Mouse (Mus musculus) left cerebral cortex, adult 9 months (tissue): ENCODE measurements around the gene Cep350.

ENCODE experiments used
- DNase-seq, 2 experiments: peaks; one replicate each; pipeline ENCODE4 v3.0.0; 2022; ENCODE audit warnings: low spot score in 2 of 2

Cep350 gene

GRCm38 (mm10) chr1:155973068-155973718, at the start of gene Cep350:
Gene Cep350, minus strand, starts transcription at chr1:155973255.
- peak; percentile 92 to 97 for DNase-seq

GRCm38 (mm10) chr1:156020402-156020801, 47.3 kb upstream of the Cep350 start:
- no peak for DNase-seq

- no peak for DNase-seq
These were observed 46.7 kb upstream of the Cep350 start for GRCm38 (mm10) chr1:156019800-156020199.

- no peak for DNase-seq
These were observed 35.9 kb upstream of the Cep350 start for GRCm38 (mm10) chr1:156009003-156009402.

- DNase-seq, result no peak
These were observed 32.9 kb upstream of the Cep350 start for GRCm38 (mm10) chr1:156005906-156006305.

- no peak for DNase-seq
These were observed 30.3 kb upstream of the Cep350 start for GRCm38 (mm10) chr1:156003201-156003935.

- no peak for DNase-seq
These were observed 29.3 kb upstream of the Cep350 start for GRCm38 (mm10) chr1:156002366-156002765.

GRCm38 (mm10) chr1:155995612-155996011, 22.6 kb upstream of the Cep350 start:
- DNase-seq, result no peak

- no peak for DNase-seq
These were observed 21.5 kb upstream of the Cep350 start for GRCm38 (mm10) chr1:155994524-155994923.

GRCm38 (mm10) chr1:155990391-155990790, 17.3 kb upstream of the Cep350 start:
- DNase-seq, result no peak

- DNase-seq, result no peak
These were observed 16.3 kb upstream of the Cep350 start for GRCm38 (mm10) chr1:155989387-155989786.

- DNase-seq, result no peak
These were observed 14.6 kb upstream of the Cep350 start for GRCm38 (mm10) chr1:155987625-155988024.

- DNase-seq, result no peak
These were observed 1.9 kb upstream of the Cep350 start for GRCm38 (mm10) chr1:155974931-155975330.

GRCm38 (mm10) chr1:155973719-155974379, 794 bp upstream of the Cep350 start:
- DNase-seq, result no peak

- peak in 1 of 2 experiments; percentile 15 for DNase-seq
These were observed 648 bp downstream of the Cep350 start for GRCm38 (mm10) chr1:155972146-155973067.

- no peak for DNase-seq
These were observed 23.9 kb downstream of the Cep350 start for GRCm38 (mm10) chr1:155949170-155949569.

GRCm38 (mm10) chr1:155944361-155944760, 28.7 kb downstream of the Cep350 start:
- DNase-seq, result no peak

GRCm38 (mm10) chr1:155937416-155937815, 35.6 kb downstream of the Cep350 start:
- no peak for DNase-seq

- no peak for DNase-seq
These were observed 38.4 kb downstream of the Cep350 start for GRCm38 (mm10) chr1:155934702-155935101.

GRCm38 (mm10) chr1:155903561-155903960, 69.5 kb downstream of the Cep350 start:
- no peak for DNase-seq

- DNase-seq, result no peak
These were observed 71.7 kb downstream of the Cep350 start for GRCm38 (mm10) chr1:155901348-155901747.

GRCm38 (mm10) chr1:155894382-155894781, 78.7 kb downstream of the Cep350 start:
- no peak for DNase-seq
